In genomic region chr9:83382775-83383174, GRCm38 (mm10) we compare ENCODE assay signal across 9 mouse cellular contexts. TPM values are rescaled to one million over a fixed set of nuclear protein-coding genes. Genes with fewer than 3 reads are reported as not detected.
DNase-seq lines count a peak whose midpoint lies in the region; ATAC-seq and TF ChIP-seq lines count a peak whose summit lies in the region.
"Had no signal": no experiment of that assay in that cellular context is flagged by ENCODE, and none has a peak within 500 bp of the region (broad histone marks: within the 10 kb centered on the region; RNA-seq: fewer than 3 reads in every experiment).

No protein-coding gene starts in this region.

- no peaks in the 10 kb centered on the region for H3K27me3 ChIP-seq in hindbrain, embryonic 11.5 days (ENCODE audit: control insufficient read depth, insufficient read depth, low read length)
- no peaks in the 10 kb centered on the region for H3K27me3 ChIP-seq in hindbrain, embryonic 16.5 days (replicated peaks; ENCODE audit: control insufficient read depth, insufficient read depth, low read length)
- no peaks in the 10 kb centered on the region for H3K27me3 ChIP-seq in Patski
- no peaks in the 10 kb centered on the region for H3K27me3 ChIP-seq in forebrain, embryonic 13.5 days
- H3K27me3 ChIP-seq: neural tube, embryonic 13.5 days had no signal

- peak; percentile 50 for DNase-seq in hindbrain, embryonic 11.5 days (ENCODE audit: low spot score)
- peak; percentile 54 to 57 for DNase-seq in B cell, adult 2 months
- DNase-seq in Patski (ENCODE audit: low read depth, low spot score), result no peak
- DNase-seq in lung, postnatal 14 days, result peak; percentile 25
- no peak for DNase-seq in frontal cortex, adult 2 months (ENCODE audit: extremely low spot score in 1 of 2, low spot score in 1 of 2)

- H3K4me2 ChIP-seq in hindbrain, embryonic 11.5 days (replicated peaks; ENCODE audit: low read depth, low read length), result no peak overlapping the region
- no peak overlapping the region for H3K4me2 ChIP-seq in hindbrain, embryonic 16.5 days (ENCODE audit: low read length)
- no peak overlapping the region for H3K4me2 ChIP-seq in forebrain, embryonic 13.5 days
- H3K4me2 ChIP-seq: neural tube, embryonic 13.5 days had no signal

- no peaks in the 10 kb centered on the region for H3K36me3 ChIP-seq in hindbrain, embryonic 11.5 days (ENCODE audit: control insufficient read depth, insufficient read depth, low read length)
- H3K36me3 ChIP-seq in hindbrain, embryonic 16.5 days (ENCODE audit: control insufficient read depth, insufficient read depth, low read length), result no peaks in the 10 kb centered on the region
- H3K36me3 ChIP-seq in forebrain, embryonic 13.5 days (ENCODE audit: poor library complexity, severe bottlenecking), result no peaks in the 10 kb centered on the region
- H3K36me3 ChIP-seq: neural tube, embryonic 13.5 days had no signal

- no peak overlapping the region for H3K27ac ChIP-seq in hindbrain, embryonic 11.5 days (ENCODE audit: low read depth, low read length)
- no peak overlapping the region for H3K27ac ChIP-seq in hindbrain, embryonic 16.5 days (ENCODE audit: low read depth, low read length)
- no peak overlapping the region for H3K27ac ChIP-seq in forebrain, embryonic 13.5 days
- H3K27ac ChIP-seq: neural tube, embryonic 13.5 days had no signal

- no peak overlapping the region for H3K9ac ChIP-seq in hindbrain, embryonic 11.5 days (ENCODE audit: low read depth, low read length)
- H3K9ac ChIP-seq in hindbrain, embryonic 16.5 days (ENCODE audit: low read depth, low read length), result no peak overlapping the region
- H3K9ac ChIP-seq in forebrain, embryonic 13.5 days, result no peak overlapping the region
- H3K9ac ChIP-seq: neural tube, embryonic 13.5 days had no signal

- in situ Hi-C loops in Patski (cut with MboI; ENCODE audit: low pct_unique_long_range_greater_than_20kb), result loop anchor here (5.0 kb wide), 1 partner anchor 230 kb away; no protein-coding TSS in a partner anchor

- CTCF ChIA-PET in Patski (lab: Charles Lee), result interaction anchor here (1.0 to 3.8 kb wide), 3 partner anchors 225 to 308 kb away, joined by 3 to 14 read pairs (median 3); no protein-coding TSS in a partner anchor

- H3K4me1 ChIP-seq in hindbrain, embryonic 11.5 days (replicated peaks; ENCODE audit: control insufficient read depth, insufficient read depth, low read length), result no peaks in the 10 kb centered on the region
- H3K4me1 ChIP-seq in hindbrain, embryonic 16.5 days (ENCODE audit: control insufficient read depth, insufficient read depth, low read depth, low read length), result no peaks in the 10 kb centered on the region
- H3K4me1 ChIP-seq in forebrain, embryonic 13.5 days, result peaks cover 12% of the 10 kb centered on the region; the same call in 1 of the 2 replicates

- H3K4me3 ChIP-seq in hindbrain, embryonic 11.5 days (ENCODE audit: low read depth, low read length), result no peak overlapping the region
- H3K4me3 ChIP-seq in hindbrain, embryonic 16.5 days (ENCODE audit: low read length), result no peak overlapping the region
- no peak overlapping the region for H3K4me3 ChIP-seq in forebrain, embryonic 13.5 days
- H3K4me3 ChIP-seq: neural tube, embryonic 13.5 days had no signal

- POLR2A ChIA-PET in Patski (lab: Charles Lee), result interaction anchor here (0.5 kb wide), 1 partner anchor 384 kb away, joined by 3 read pairs; no protein-coding TSS in a partner anchor

- 52% methylated on average over 3 of the region's 3 CpGs for WGBS in hindbrain, embryonic 11.5 days
- 53% methylated on average over 3 of the region's 3 CpGs for WGBS in hindbrain, embryonic 16.5 days
- WGBS in forebrain, embryonic 13.5 days, result 50% methylated on average over 3 of the region's 3 CpGs

- H3K9me3 ChIP-seq in hindbrain, embryonic 11.5 days (ENCODE audit: control insufficient read depth, low read length), result no peaks in the 10 kb centered on the region
- 0 out of 2 replicates have a peak, but pooled peaks cover 2% of the 10 kb centered on the region for H3K9me3 ChIP-seq in hindbrain, embryonic 16.5 days (ENCODE audit: control insufficient read depth, low read length)
- H3K9me3 ChIP-seq in forebrain, embryonic 13.5 days (replicated peaks), result no peaks in the 10 kb centered on the region
- H3K9me3 ChIP-seq: neural tube, embryonic 13.5 days had no signal

- TF ChIP-seq CTCF in Patski (IDR thresholded peaks at IDR 0.05), result peak; percentile 85

- no peak for ATAC-seq in hindbrain, embryonic 11.5 days (ENCODE audit: low FRiP score)
- ATAC-seq in hindbrain, embryonic 16.5 days, result no peak
- ATAC-seq in Patski, result no peak
- no peak for ATAC-seq in frontal cortex, adult (ENCODE audit: low TSS enrichment)
- ATAC-seq in forebrain, embryonic 13.5 days, result no peak

RNA-seq across cellular contexts. Expression of gene Lca5, which starts 58.2 kb away (rescaled TPM):
- 21.1 and 31.1 TPM in 2 replicates for polyA plus RNA-seq in hindbrain, embryonic 11.5 days (2014; fragmentation: Nextera tagmentation; extraction: Ambion mirVana)
- 13.3 and 14.7 TPM in 2 replicates for polyA plus RNA-seq in hindbrain, embryonic 16.5 days (2015; fragmentation: Nextera tagmentation; extraction: Ambion mirVana)
- polyA plus RNA-seq in Patski (2021), result 5.0 TPM
- 11.1 and 17.4 TPM in 2 replicates for polyA plus RNA-seq in frontal cortex, adult 2 months (2012; rRNA removed)
- polyA plus RNA-seq in forebrain, embryonic 13.5 days (2015; fragmentation: Nextera tagmentation; extraction: Ambion mirVana), result 23.4 and 26.5 TPM in 2 replicates

Comparison
In these comparisons a context has a peak if more than half of its experiments do, and no peak if none do; other contexts are left out.
1. DNase-seq: peak in hindbrain, embryonic 11.5 days (single experiment), B cell, adult 2 months (2 of 2) and lung, postnatal 14 days (single experiment); none in Patski (single experiment) and frontal cortex, adult 2 months (0 of 2).